Mouse (Mus musculus) olfactory bulb, adult 2 months (tissue): ENCODE data around the gene Rnf13. TPM values are rescaled to one million over a fixed set of nuclear protein-coding genes. Genes with fewer than 3 reads are reported as not detected.
"Not testable (repeated sequence)": the region's sequence is repeated elsewhere in the genome, so short reads cannot be mapped to it uniquely, and the experiment has no call there.

Experiments used
- H3K27ac ChIP-seq: fragments of 200-500 bp; 2 replicates; pipeline ENCODE4 v1.5.1; 2012; ENCODE audit warnings: low read depth, low read length; ENCODE audit not compliant: insufficient read depth
- H3K4me1 ChIP-seq: fragments of 200-500 bp; 2 replicates; pipeline ENCODE4 v1.6.1; 2012; ENCODE audit warnings: low read length; ENCODE audit not compliant: control insufficient read depth, insufficient read depth
- H3K4me3 ChIP-seq: fragments of 200-500 bp; 2 replicates; pipeline ENCODE4 v1.5.1; 2012; ENCODE audit warnings: mild to moderate bottlenecking, low read depth, low read length, moderate library complexity; ENCODE audit not compliant: insufficient read depth
- CTCF ChIP-seq: fragments of 200-500 bp; IDR thresholded peaks from 2 replicates; pipeline ENCODE4 v1.5.1; 2012; ENCODE audit warnings: low read depth, mild to moderate bottlenecking, low read length, moderate library complexity; ENCODE audit not compliant: insufficient read depth
- POLR2A ChIP-seq: fragments of 200-500 bp; IDR thresholded peaks from 2 replicates; pipeline ENCODE4 v1.6.1; 2012; ENCODE audit warnings: mild to moderate bottlenecking, low read depth, low read length, moderate library complexity; ENCODE audit not compliant: insufficient read depth
- WGBS: fragments of 180-500 bp; shearing (Covaris S2); methylation state at CpG from one replicate; pipeline ENCODE4 v1.1.7; 2018; 5-methylcytosine and 5-hydroxymethylcytosine counted together
- polyA plus RNA-seq: library from polyadenylated mRNA; stranded (reverse); fragments of >200 nt; gene quantifications from 2 replicates; pipeline ENCODE4 v1.2.4, GENCODE M21; 2012; ENCODE audit warnings: low replicate concordance; ENCODE audit not compliant: missing spikeins, insufficient read depth, insufficient read length

Gene Rnf13
- polyA plus RNA-seq, 1 experiment: not detected

- Histone ChIP-seq H3K4me3 (no peak overlapping the region), H3K4me1 (peaks cover 3% of the 10 kb centered on the region; the same call in 1 of the 2 replicates), H3K27ac (no peak overlapping the region)
- no peak for TF ChIP-seq POLR2A
- no peak for TF ChIP-seq CTCF
- 93% methylated on average over 1 of the region's 1 CpGs for WGBS
Observed at GRCm38 (mm10) chr3:57739830-57740229, 4.0 kb downstream of the Rnf13 start.

- 91% methylated on average over 3 of the region's 3 CpGs for WGBS
Observed at GRCm38 (mm10) chr3:57748576-57749267, 12.9 kb downstream of the Rnf13 start.

GRCm38 (mm10) chr3:57776915-57777314, 41.1 kb downstream of the Rnf13 start:
- H3K27ac ChIP-seq: no peak overlapping the region
- TF ChIP-seq CTCF (no peak), POLR2A (no peak)
- H3K4me3 ChIP-seq: no peak overlapping the region
- WGBS: 84% methylated on average over 2 of the region's 2 CpGs
- H3K4me1 ChIP-seq: no peaks in the 10 kb centered on the region

More at GRCm38 (mm10) chr3:57748576-57749267, 12.9 kb downstream of the Rnf13 start:
- Histone ChIP-seq H3K27ac (no peak overlapping the region), H3K4me3 (no peak overlapping the region), H3K4me1 (no peaks in the 10 kb centered on the region)
- TF ChIP-seq POLR2A: no peak
- no peak for TF ChIP-seq CTCF

- no peak for TF ChIP-seq CTCF
- TF ChIP-seq POLR2A: no peak
- H3K4me1 ChIP-seq: no peaks in the 10 kb centered on the region
- H3K4me3 ChIP-seq: no peak overlapping the region
- H3K27ac ChIP-seq: no peak overlapping the region
- 77% methylated on average over 4 of the region's 4 CpGs for WGBS
Observed at GRCm38 (mm10) chr3:57788472-57788871, 52.6 kb downstream of the Rnf13 start.

- 0 out of 2 replicates have a peak, but pooled peaks cover 3% of the 10 kb centered on the region for H3K4me1 ChIP-seq
- H3K4me3 ChIP-seq: no peak overlapping the region
- no peak for TF ChIP-seq POLR2A
- no peak for TF ChIP-seq CTCF
- no peak overlapping the region for H3K27ac ChIP-seq
- WGBS: 64% methylated on average over 7 of the region's 7 CpGs
Observed at GRCm38 (mm10) chr3:57789005-57789962, 53.4 kb downstream of the Rnf13 start.

- WGBS: 78% methylated on average over 3 of the region's 3 CpGs
- no peak overlapping the region for H3K27ac ChIP-seq
- no peak overlapping the region for H3K4me3 ChIP-seq
- TF ChIP-seq POLR2A (no peak), CTCF (no peak)
- 0 out of 2 replicates have a peak, but pooled peaks cover 3% of the 10 kb centered on the region for H3K4me1 ChIP-seq
Observed at GRCm38 (mm10) chr3:57791104-57791503, 55.2 kb downstream of the Rnf13 start.

- not testable (repeated sequence) for H3K4me3 ChIP-seq, H3K4me1 ChIP-seq, H3K27ac ChIP-seq
- WGBS: 38% methylated on average over 6 of the region's 6 CpGs
Observed at GRCm38 (mm10) chr3:57795071-57795470, 59.2 kb downstream of the Rnf13 start.

- no peak for TF ChIP-seq CTCF
- no peak for TF ChIP-seq POLR2A
- Histone ChIP-seq H3K4me3 (no peak overlapping the region), H3K4me1 (no peaks in the 10 kb centered on the region), H3K27ac (no peak overlapping the region)
- 76% methylated on average over 6 of the region's 6 CpGs for WGBS
Observed at GRCm38 (mm10) chr3:57815447-57815846, 79.6 kb downstream of the Rnf13 start.

- no peak overlapping the region for H3K4me3 ChIP-seq
- WGBS: 82% methylated on average over 3 of the region's 3 CpGs
- H3K27ac ChIP-seq: no peak overlapping the region
- TF ChIP-seq POLR2A (no peak), CTCF (no peak)
- H3K4me1 ChIP-seq: no peaks in the 10 kb centered on the region
Observed at GRCm38 (mm10) chr3:57825866-57826265, 90.0 kb downstream of the Rnf13 start.
